Comparison of ENCODE assay signal across 8 mouse cellular contexts in genomic region chrX:60026654-60027053, GRCm38 (mm10). TPM values are rescaled to one million over a fixed set of nuclear protein-coding genes. Genes with fewer than 3 reads are reported as not detected.
DNase-seq lines count a peak whose midpoint lies in the region; ATAC-seq lines count a peak whose summit lies in the region.

No protein-coding gene starts in this region.

- DNase-seq in heart, postnatal 10 days: peak; percentile 7 to 25
- peak; percentile 40 for DNase-seq in 416B (ENCODE audit: low read depth)
- DNase-seq in NIH3T3 (ENCODE audit: low read depth): peak; percentile 23
- DNase-seq in embryonic facial prominence, embryonic 14.5 days (ENCODE audit: low spot score): peak; percentile 45
- DNase-seq in layer of hippocampus, postnatal 36 days: peak; percentile 6 to 31
- DNase-seq in right cerebral cortex, postnatal 14 days: peak; percentile 18
- DNase-seq in urinary bladder, postnatal 10 days (ENCODE audit: low spot score): no peak

- H3K27ac ChIP-seq in heart, embryonic 11.5 days (ENCODE audit: low read depth, low read length): no peak overlapping the region
- no peak overlapping the region for H3K27ac ChIP-seq in embryonic facial prominence, embryonic 14.5 days (replicated peaks; ENCODE audit: low read depth, low read length)

- H3K9me3 ChIP-seq in heart, embryonic 11.5 days (replicated peaks; ENCODE audit: control insufficient read depth, low read length): no peaks in the 10 kb centered on the region
- no peaks in the 10 kb centered on the region for H3K9me3 ChIP-seq in embryonic facial prominence, embryonic 14.5 days (ENCODE audit: control insufficient read depth, low read length)

- ATAC-seq in heart, embryonic 11.5 days (replicated peaks; ENCODE audit: insufficient number of reproducible peaks, low FRiP score, low TSS enrichment): no peak
- ATAC-seq in embryonic facial prominence, embryonic 14.5 days (ENCODE audit: low read depth): no peak

- H3K4me2 ChIP-seq in heart, embryonic 11.5 days: no peak overlapping the region
- no peak overlapping the region for H3K4me2 ChIP-seq in embryonic facial prominence, embryonic 14.5 days (ENCODE audit: low read depth, low read length)

- H3K4me1 ChIP-seq in heart, embryonic 11.5 days (ENCODE audit: control insufficient read depth, insufficient read depth, low read length): no peaks in the 10 kb centered on the region
- H3K4me1 ChIP-seq in embryonic facial prominence, embryonic 14.5 days (ENCODE audit: control insufficient read depth, insufficient read depth, low read length): no peaks in the 10 kb centered on the region

- no peak overlapping the region for H3K4me3 ChIP-seq in heart, embryonic 11.5 days (ENCODE audit: low read depth, low read length)
- H3K4me3 ChIP-seq in embryonic facial prominence, embryonic 14.5 days (ENCODE audit: low read depth, low read length): no peak overlapping the region

- no peaks in the 10 kb centered on the region for H3K36me3 ChIP-seq in heart, embryonic 11.5 days (ENCODE audit: control insufficient read depth, insufficient read depth, low read length)
- no peaks in the 10 kb centered on the region for H3K36me3 ChIP-seq in embryonic facial prominence, embryonic 14.5 days (ENCODE audit: control insufficient read depth, insufficient read depth, low read length)

- WGBS in heart, embryonic 11.5 days (ENCODE audit: insufficient replicate concordance): 14% methylated on average over 3 of the region's 3 CpGs
- WGBS in embryonic facial prominence, embryonic 14.5 days: 9% methylated on average over 3 of the region's 3 CpGs

- H3K9ac ChIP-seq in heart, embryonic 11.5 days (ENCODE audit: low read depth, low read length): no peak overlapping the region
- no peak overlapping the region for H3K9ac ChIP-seq in embryonic facial prominence, embryonic 14.5 days (ENCODE audit: low read depth, low read length)

- intact Hi-C loops in heart, postnatal 10 days (cut with DNase I): loop anchor here (5.0 kb wide), 2 partner anchors 381 to 849 kb away; no protein-coding TSS in a partner anchor

- H3K27me3 ChIP-seq in heart, embryonic 11.5 days (ENCODE audit: control insufficient read depth, insufficient read depth, low read length): no peaks in the 10 kb centered on the region
- no peaks in the 10 kb centered on the region for H3K27me3 ChIP-seq in embryonic facial prominence, embryonic 14.5 days (replicated peaks; ENCODE audit: control insufficient read depth, insufficient read depth, low read length)

RNA-seq across cellular contexts. Expression of gene F9, which starts 27.4 kb away (rescaled TPM):
- total RNA-seq in heart, postnatal 10 days (2021): not detected
- not detected in 2 replicates for polyA plus RNA-seq in heart, embryonic 11.5 days (2014; fragmentation: Nextera tagmentation; extraction: Ambion mirVana)
- polyA plus RNA-seq in embryonic facial prominence, embryonic 14.5 days (2014; fragmentation: Nextera tagmentation; extraction: Ambion mirVana): 0.07 and 0.08 TPM in 2 replicates
- under 1 TPM; 0.30 to 0.32 TPM for total RNA-seq in layer of hippocampus, postnatal 36 days (2021)
